Mouse (Mus musculus): Measurements from ENCODE around the gene Ambra1.

GRCm38 (mm10) chr2:91929455-91929854 lies 199.5 kb downstream of the Ambra1 start:
- TF ChIP-seq POLR2A (IDR thresholded peaks at IDR 0.05; ENCODE audit: borderline replicate concordance, low read depth, low read length) (no peak), CTCF (IDR thresholded peaks at IDR 0.05; ENCODE audit: low read depth, low read length) (no peak)
